Mouse (Mus musculus) thymus, postnatal 0 days (tissue): ENCODE measurements around the gene Dpp6. TPM values are rescaled to one million over a fixed set of nuclear protein-coding genes. Genes with fewer than 3 reads are reported as not detected.
A peak's percentile ranks its signal among the peaks of the same experiment; 100 is the strongest.
"Not testable (repeated sequence)": the region's sequence is repeated elsewhere in the genome, so short reads cannot be mapped to it uniquely, and the experiment has no call there.

Experiments
- DNase-seq: peaks from one replicate; pipeline ENCODE4 v3.0.0-alpha.2; 2015; ENCODE audit warnings: low spot score
- polyA plus RNA-seq: library from polyadenylated mRNA; unstranded; fragments of >200 nt; fragmentation: Nextera tagmentation; extraction: Ambion mirVana; gene quantifications from 2 replicates; pipeline ENCODE4 v1.2.1, GENCODE M21; 2015

Gene Dpp6
- polyA plus RNA-seq, 1 experiment from 2014 or later, result 0.18 TPM

- DNase-seq, result no peak
Observed at GRCm38 (mm10) chr5:27474964-27475465, 658.0 kb downstream of the Dpp6 start.

- no peak for DNase-seq
Observed at GRCm38 (mm10) chr5:27481706-27482105, 664.7 kb downstream of the Dpp6 start.

- DNase-seq, result no peak
Observed at GRCm38 (mm10) chr5:27486138-27486537, 669.1 kb downstream of the Dpp6 start.

- DNase-seq, result no peak
Observed at GRCm38 (mm10) chr5:27490942-27491341, 673.9 kb downstream of the Dpp6 start.

- DNase-seq, result not testable (repeated sequence)
Observed at GRCm38 (mm10) chr5:27501338-27501737, 684.3 kb downstream of the Dpp6 start, which contains the start of gene Speer4b. Gene Speer4b (minus strand): TSS chr5:27501438.

- DNase-seq, result no peak
Observed at GRCm38 (mm10) chr5:27518716-27519115, 701.7 kb downstream of the Dpp6 start.

- no peak for DNase-seq
Observed at GRCm38 (mm10) chr5:27526906-27527305, 709.9 kb downstream of the Dpp6 start.

- no peak for DNase-seq
Observed at GRCm38 (mm10) chr5:27544816-27545270, 727.8 kb downstream of the Dpp6 start.

GRCm38 (mm10) chr5:27549291-27549690 lies 732.3 kb downstream of the Dpp6 start:
- DNase-seq, result no peak

GRCm38 (mm10) chr5:27565700-27566099 lies 748.7 kb downstream of the Dpp6 start:
- DNase-seq, result no peak

GRCm38 (mm10) chr5:27587970-27588758 lies 771.2 kb downstream of the Dpp6 start:
- no peak for DNase-seq

- DNase-seq, result no peak
Observed at GRCm38 (mm10) chr5:27604132-27604531, 787.1 kb downstream of the Dpp6 start.

- DNase-seq, result peak; percentile 26
Observed at GRCm38 (mm10) chr5:27615769-27616168, 798.8 kb downstream of the Dpp6 start.

GRCm38 (mm10) chr5:27621811-27622210 lies 804.8 kb downstream of the Dpp6 start:
- no peak for DNase-seq

- no peak for DNase-seq
Observed at GRCm38 (mm10) chr5:27623876-27624275, 806.9 kb downstream of the Dpp6 start.

GRCm38 (mm10) chr5:27632151-27632550 lies 815.1 kb downstream of the Dpp6 start:
- DNase-seq, result no peak

GRCm38 (mm10) chr5:27635941-27636340 lies 818.9 kb downstream of the Dpp6 start:
- DNase-seq, result no peak

GRCm38 (mm10) chr5:27641876-27642275 lies 824.9 kb downstream of the Dpp6 start:
- no peak for DNase-seq

GRCm38 (mm10) chr5:27651879-27652814 lies 835.1 kb downstream of the Dpp6 start:
- DNase-seq, result peak; percentile 10

- DNase-seq, result no peak
Observed at GRCm38 (mm10) chr5:27656101-27656500, 839.1 kb downstream of the Dpp6 start.

GRCm38 (mm10) chr5:27657672-27658071 lies 840.7 kb downstream of the Dpp6 start:
- DNase-seq, result no peak

GRCm38 (mm10) chr5:27658165-27658564 lies 841.2 kb downstream of the Dpp6 start:
- no peak for DNase-seq
